Mouse (Mus musculus): ENCODE data around the gene Glipr2. TPM values are rescaled to one million over a fixed set of nuclear protein-coding genes. Genes with fewer than 3 reads are reported as not detected.

Gene Glipr2
- total and polyA plus RNA-seq, 2 experiments, result 0.83 to 1.2 TPM

DNA sequence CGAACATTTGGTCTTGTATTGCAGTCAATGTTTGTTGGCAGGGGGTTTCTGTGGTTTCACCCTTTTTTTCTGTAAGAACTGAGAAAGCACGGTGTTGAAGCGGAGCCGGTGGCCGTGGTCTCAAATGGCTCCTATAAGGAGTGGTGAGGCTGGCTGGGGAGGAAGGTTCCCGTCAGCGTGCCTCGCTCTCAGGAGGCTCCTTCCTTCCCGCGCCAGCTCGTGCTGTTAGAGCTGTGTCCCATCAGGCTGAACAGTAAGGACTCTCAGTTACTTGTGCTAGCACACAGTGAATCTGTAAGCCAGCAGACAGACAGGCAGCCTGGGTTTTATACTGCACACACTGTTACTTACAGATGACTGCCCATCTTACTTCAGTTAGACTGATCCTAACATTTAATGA, 65.6 kb downstream of the Glipr2 start:
- DNase-seq (ENCODE audit: extremely low read depth, low read depth, low spot score), result no peak

DNA sequence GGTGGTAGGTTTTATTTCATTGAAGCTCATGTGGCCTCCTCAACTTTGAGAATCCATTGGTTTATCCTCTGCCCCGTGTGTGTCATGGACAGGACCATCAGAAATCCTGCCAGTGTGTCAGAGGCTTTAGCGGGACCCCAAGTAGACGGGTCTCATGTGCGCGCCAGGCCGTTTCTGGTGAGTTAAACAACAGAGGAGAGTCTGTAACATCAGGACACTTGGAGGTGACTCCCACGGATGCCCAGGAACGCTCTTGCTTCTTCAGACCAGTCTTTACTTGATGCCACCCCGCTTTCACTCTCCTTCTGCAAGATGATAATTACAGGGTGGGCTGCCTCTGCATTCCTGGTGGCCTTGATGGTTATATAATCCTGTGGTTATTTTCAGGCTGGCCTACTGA, 66.5 kb downstream of the Glipr2 start:
- no peak for DNase-seq (ENCODE audit: extremely low read depth, low read depth, low spot score)
- no peak for TF ChIP-seq CTCF (IDR thresholded peaks at IDR 0.05; ENCODE audit: low read depth, low read length)
- TF ChIP-seq POLR2A (IDR thresholded peaks at IDR 0.05; ENCODE audit: extremely low read depth, insufficient read depth, low read length), result no peak
- Histone ChIP-seq H3K9ac (ENCODE audit: low read depth, low read length) (no peak overlapping the region), H3K27me3 (ENCODE audit: control insufficient read depth, insufficient read depth, low read length) (no peaks in the 10 kb centered on the region), H3K4me3 (ENCODE audit: insufficient read depth, low read depth, low read length) (no peak overlapping the region), H3K79me2 (ENCODE audit: control insufficient read depth, insufficient read depth, low read length) (peaks cover 16% of the 10 kb centered on the region; the same call in 1 of the 2 replicates), H3K36me3 (ENCODE audit: control insufficient read depth, insufficient read depth, low read length) (peaks cover 75% of the 10 kb centered on the region), H3K4me1 (ENCODE audit: control insufficient read depth, insufficient read depth, low read length) (no peaks in the 10 kb centered on the region), H3K27ac (replicated peaks; ENCODE audit: insufficient read depth, low read depth, low read length) (no peak overlapping the region)
- WGBS, result 99% methylated on average over 9 of the region's 9 CpGs

More for the DNA sequence above, 65.6 kb downstream of the Glipr2 start:
- H3K79me2 ChIP-seq (ENCODE audit: control insufficient read depth, insufficient read depth, low read length), result peaks cover 21% of the 10 kb centered on the region; the same call in 1 of the 2 replicates
- TF ChIP-seq POLR2A (IDR thresholded peaks at IDR 0.05; ENCODE audit: extremely low read depth, insufficient read depth, low read length) (no peak), CTCF (IDR thresholded peaks at IDR 0.05; ENCODE audit: low read depth, low read length) (no peak)
- H3K27me3 ChIP-seq (ENCODE audit: control insufficient read depth, insufficient read depth, low read length), result no peaks in the 10 kb centered on the region
- H3K9ac ChIP-seq (ENCODE audit: low read depth, low read length), result no peak overlapping the region
- H3K27ac ChIP-seq (replicated peaks; ENCODE audit: insufficient read depth, low read depth, low read length), result no peak overlapping the region
- WGBS, result 93% methylated on average over 11 of the region's 11 CpGs
- H3K4me1 ChIP-seq (ENCODE audit: control insufficient read depth, insufficient read depth, low read length), result no peaks in the 10 kb centered on the region
- peaks cover 67% of the 10 kb centered on the region for H3K36me3 ChIP-seq (ENCODE audit: control insufficient read depth, insufficient read depth, low read length)
- H3K4me3 ChIP-seq (ENCODE audit: insufficient read depth, low read depth, low read length), result no peak overlapping the region

- TF ChIP-seq POLR2A (IDR thresholded peaks at IDR 0.05; ENCODE audit: extremely low read depth, insufficient read depth, low read length) (no peak), CTCF (IDR thresholded peaks at IDR 0.05; ENCODE audit: low read depth, low read length) (no peak)
- H3K27me3 ChIP-seq (ENCODE audit: control insufficient read depth, insufficient read depth, low read length), result no peaks in the 10 kb centered on the region
- H3K27ac ChIP-seq (replicated peaks; ENCODE audit: insufficient read depth, low read depth, low read length), result no peak overlapping the region
- H3K4me3 ChIP-seq (ENCODE audit: insufficient read depth, low read depth, low read length), result no peak overlapping the region
- peaks cover 72% of the 10 kb centered on the region for H3K36me3 ChIP-seq (ENCODE audit: control insufficient read depth, insufficient read depth, low read length)
- H3K4me1 ChIP-seq (ENCODE audit: control insufficient read depth, insufficient read depth, low read length), result no peaks in the 10 kb centered on the region
- DNase-seq (ENCODE audit: extremely low read depth, low read depth, low spot score), result no peak
- H3K79me2 ChIP-seq (ENCODE audit: control insufficient read depth, insufficient read depth, low read length), result peaks cover 16% of the 10 kb centered on the region; the same call in 1 of the 2 replicates
- no peak overlapping the region for H3K9ac ChIP-seq (ENCODE audit: low read depth, low read length)
- 96% methylated on average over 6 of the region's 6 CpGs for WGBS
Observed at GRCm38 (mm10) chr4:44024241-44024640, 67.0 kb downstream of the Glipr2 start.

DNA sequence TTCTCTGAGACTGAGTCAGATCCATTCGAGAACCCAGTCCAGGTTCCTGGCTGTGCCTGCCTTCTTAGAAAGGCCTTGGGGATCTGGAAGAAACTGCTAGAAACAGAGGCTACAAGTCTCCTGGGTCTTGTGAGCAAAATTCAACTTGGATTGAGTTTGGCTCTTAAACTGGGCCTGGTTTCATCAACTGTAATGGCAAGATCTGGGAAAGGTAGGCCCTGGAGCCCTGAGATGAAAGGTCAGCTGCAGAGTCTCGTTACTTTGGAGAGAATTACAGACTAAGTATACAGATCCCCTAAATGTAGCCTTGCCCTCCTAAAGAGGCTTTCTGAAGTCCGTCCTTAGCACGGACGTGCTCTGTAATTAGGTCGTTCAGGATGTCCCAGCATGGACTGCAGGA, 68.4 kb downstream of the Glipr2 start:
- Histone ChIP-seq H3K27me3 (ENCODE audit: control insufficient read depth, insufficient read depth, low read length) (no peaks in the 10 kb centered on the region), H3K4me1 (ENCODE audit: control insufficient read depth, insufficient read depth, low read length) (no peaks in the 10 kb centered on the region), H3K27ac (replicated peaks; ENCODE audit: insufficient read depth, low read depth, low read length) (no peak overlapping the region), H3K9ac (ENCODE audit: low read depth, low read length) (no peak overlapping the region), H3K36me3 (ENCODE audit: control insufficient read depth, insufficient read depth, low read length) (peaks cover 62% of the 10 kb centered on the region), H3K79me2 (ENCODE audit: control insufficient read depth, insufficient read depth, low read length) (peaks cover 13% of the 10 kb centered on the region; the same call in 1 of the 2 replicates), H3K4me3 (ENCODE audit: insufficient read depth, low read depth, low read length) (no peak overlapping the region)
- TF ChIP-seq POLR2A (IDR thresholded peaks at IDR 0.05; ENCODE audit: extremely low read depth, insufficient read depth, low read length), result no peak
- TF ChIP-seq CTCF (IDR thresholded peaks at IDR 0.05; ENCODE audit: low read depth, low read length), result no peak
- DNase-seq (ENCODE audit: extremely low read depth, low read depth, low spot score), result no peak
- 95% methylated on average over 6 of the region's 6 CpGs for WGBS

Other genes starting within 250 kb of the Glipr2 start
- gene Olfr71, start 247.1 kb upstream of the Glipr2 start, total RNA-seq (2014; rRNA removed), result not detected in 2 replicates
- gene Olfr71, start 247.1 kb upstream of the Glipr2 start, polyA plus RNA-seq (2012; rRNA removed), result not detected in 2 replicates
- gene Hrct1, start 230.2 kb upstream of the Glipr2 start, total RNA-seq (2014; rRNA removed), result 0.09 and 0.13 TPM in 2 replicates
- 0.07 and 0.21 TPM in 2 replicates for gene Hrct1, start 230.2 kb upstream of the Glipr2 start, polyA plus RNA-seq (2012; rRNA removed)
- 0.07 and 0.18 TPM in 2 replicates for gene Spaar, start 227.4 kb upstream of the Glipr2 start, total RNA-seq (2014; rRNA removed)
- gene Spaar, start 227.4 kb upstream of the Glipr2 start, polyA plus RNA-seq (2012; rRNA removed), result 0.07 and 0.12 TPM in 2 replicates
- gene Olfr159, start 186.4 kb upstream of the Glipr2 start, total RNA-seq (2014; rRNA removed), result not detected in 2 replicates
- not detected in 2 replicates for gene Olfr159, start 186.4 kb upstream of the Glipr2 start, polyA plus RNA-seq (2012; rRNA removed)
- not detected in 2 replicates for gene Olfr156, start 133.5 kb upstream of the Glipr2 start, total RNA-seq (2014; rRNA removed)
- gene Olfr156, start 133.5 kb upstream of the Glipr2 start, polyA plus RNA-seq (2012; rRNA removed), result not detected in 2 replicates
- gene Olfr157, start 117.2 kb upstream of the Glipr2 start, total RNA-seq (2014; rRNA removed), result not detected in 2 replicates
- not detected in 2 replicates for gene Olfr157, start 117.2 kb upstream of the Glipr2 start, polyA plus RNA-seq (2012; rRNA removed)
- gene Olfr155, start 105.8 kb upstream of the Glipr2 start, total RNA-seq (2014; rRNA removed), result not detected in 2 replicates
- not detected in 2 replicates for gene Olfr155, start 105.8 kb upstream of the Glipr2 start, polyA plus RNA-seq (2012; rRNA removed)
- gene Reck, start 81.9 kb upstream of the Glipr2 start, total RNA-seq (2014; rRNA removed), result 1.9 and 2.2 TPM in 2 replicates
- gene Reck, start 81.9 kb upstream of the Glipr2 start, polyA plus RNA-seq (2012; rRNA removed), result 2.4 and 2.6 TPM in 2 replicates
- not detected in 2 replicates for gene Ccin, start 26.1 kb downstream of the Glipr2 start, total RNA-seq (2014; rRNA removed)
- not detected in 2 replicates for gene Ccin, start 26.1 kb downstream of the Glipr2 start, polyA plus RNA-seq (2012; rRNA removed)
- 166 and 191 TPM in 2 replicates for gene Clta, start 47.1 kb downstream of the Glipr2 start, total RNA-seq (2014; rRNA removed)
- 116 and 154 TPM in 2 replicates for gene Clta, start 47.1 kb downstream of the Glipr2 start, polyA plus RNA-seq (2012; rRNA removed)
- 318 and 329 TPM in 2 replicates for gene Gne, start 126.8 kb downstream of the Glipr2 start, total RNA-seq (2014; rRNA removed)
- gene Gne, start 126.8 kb downstream of the Glipr2 start, polyA plus RNA-seq (2012; rRNA removed), result 85.5 and 87.9 TPM in 2 replicates